Mouse (Mus musculus) small intestine, adult 2 months (tissue): Measurements from ENCODE around the gene Ctsw. TPM values are rescaled to one million over a fixed set of nuclear protein-coding genes. Genes with fewer than 3 reads are reported as not detected.

Experiments
- H3K27ac ChIP-seq: fragments of 200-500 bp; 2 replicates; pipeline ENCODE4 v1.5.1; 2012; ENCODE audit warnings: low read depth, low read length, control low read depth, inconsistent platforms; ENCODE audit not compliant: insufficient read depth
- H3K27me3 ChIP-seq: fragments of 200-500 bp; 2 replicates; pipeline ENCODE4 v1.6.1; 2012; ENCODE audit warnings: mild to moderate bottlenecking, moderate library complexity, low read length, inconsistent platforms; ENCODE audit not compliant: control insufficient read depth, insufficient read depth
- H3K36me3 ChIP-seq: fragments of 200-500 bp; 2 replicates; pipeline ENCODE4 v1.6.1; 2012; ENCODE audit warnings: mild to moderate bottlenecking, low read length, control low read depth, inconsistent platforms; ENCODE audit not compliant: control insufficient read depth, insufficient read depth
- H3K4me1 ChIP-seq: fragments of 200-500 bp; 2 replicates; pipeline ENCODE4 v1.6.1; 2012; ENCODE audit warnings: low read length, inconsistent platforms, mixed read lengths; ENCODE audit not compliant: control insufficient read depth, insufficient read depth, insufficient read length
- H3K4me3 ChIP-seq: fragments of 200-500 bp; 2 replicates; pipeline ENCODE4 v1.5.1; 2012; ENCODE audit warnings: low read depth, mild to moderate bottlenecking, control low read depth, inconsistent platforms, low read length, moderate library complexity
- CTCF ChIP-seq: fragments of 200-500 bp; IDR thresholded peaks from 2 replicates; pipeline ENCODE4 v1.5.1; 2012; ENCODE audit warnings: low read depth, mild to moderate bottlenecking, control low read depth, inconsistent platforms, low read length, moderate library complexity, mixed read lengths; ENCODE audit not compliant: insufficient replicate concordance, insufficient read length; ENCODE audit errors: extremely low read depth
- POLR2A ChIP-seq: fragments of 200-500 bp; IDR thresholded peaks from 2 replicates; pipeline ENCODE4 v1.6.1; 2012; ENCODE audit warnings: low read depth, mild to moderate bottlenecking, control low read depth, inconsistent platforms, low read length, moderate library complexity
- WGBS: fragments of 180-500 bp; shearing (Covaris S2); methylation state at CpG from one replicate; pipeline ENCODE4 v1.1.7; 2018; 5-methylcytosine and 5-hydroxymethylcytosine counted together
- polyA plus RNA-seq: library from polyadenylated mRNA; depleted of rRNA; stranded (reverse); fragments of >200 nt; gene quantifications from 2 replicates; pipeline ENCODE4 v1.2.3, GENCODE M21; 2012; rRNA removed

Gene Ctsw
- 8.2 and 10.2 TPM in 2 replicates for polyA plus RNA-seq

GRCm38 (mm10) chr19:5468374-5468773 is at the start of gene Ctsw:
Gene Ctsw (minus strand): TSS chr19:5468507.
- H3K4me1 ChIP-seq: 0 out of 2 replicates have a peak, but pooled peaks cover under 1% of the 10 kb centered on the region
- H3K27ac ChIP-seq: peak within 1 kb of the TSS; percentile 46
- H3K27me3 ChIP-seq: no peaks in the 10 kb centered on the region
- peak within 1 kb of the TSS; percentile 36 for H3K4me3 ChIP-seq
- peaks cover 38% of the 10 kb centered on the region for H3K36me3 ChIP-seq
- TF ChIP-seq CTCF: no peak
- 41% methylated on average over 5 of the region's 5 CpGs for WGBS

GRCm38 (mm10) chr19:5516906-5517505 is 48.7 kb upstream of the Ctsw start:
- no peaks in the 10 kb centered on the region for H3K36me3 ChIP-seq
- WGBS: 87% methylated on average over 8 of the region's 8 CpGs
- H3K27ac ChIP-seq: peak overlapping the region; percentile 88
- no peaks in the 10 kb centered on the region for H3K27me3 ChIP-seq
- H3K4me3 ChIP-seq: no peak overlapping the region
- TF ChIP-seq POLR2A (no peak), CTCF (no peak)
- peaks cover 28% of the 10 kb centered on the region for H3K4me1 ChIP-seq

- peaks cover 30% of the 10 kb centered on the region for H3K4me1 ChIP-seq
- TF ChIP-seq CTCF: no peak
- TF ChIP-seq POLR2A: no peak
- H3K27ac ChIP-seq: peak overlapping the region; percentile 88
- H3K36me3 ChIP-seq: no peaks in the 10 kb centered on the region
- 83% methylated on average over 7 of the region's 7 CpGs for WGBS
- no peaks in the 10 kb centered on the region for H3K27me3 ChIP-seq
- no peak overlapping the region for H3K4me3 ChIP-seq
Measured at GRCm38 (mm10) chr19:5515840-5516777, 47.8 kb upstream of the Ctsw start.

- TF ChIP-seq CTCF: no peak
- no peak for TF ChIP-seq POLR2A
- Histone ChIP-seq H3K27ac (no peak overlapping the region), H3K36me3 (no peaks in the 10 kb centered on the region), H3K27me3 (no peaks in the 10 kb centered on the region), H3K4me1 (peaks cover 35% of the 10 kb centered on the region), H3K4me3 (no peak overlapping the region)
- 81% methylated on average over 3 of the region's 3 CpGs for WGBS
Measured at GRCm38 (mm10) chr19:5513005-5513349, 44.7 kb upstream of the Ctsw start.

- Histone ChIP-seq H3K36me3 (no peaks in the 10 kb centered on the region), H3K27me3 (no peaks in the 10 kb centered on the region), H3K4me3 (no peak overlapping the region), H3K4me1 (peaks cover 30% of the 10 kb centered on the region), H3K27ac (no peak overlapping the region; the same call in 1 of the 2 replicates)
- WGBS: 48% methylated on average over 12 of the region's 12 CpGs
- TF ChIP-seq POLR2A: no peak
- TF ChIP-seq CTCF: no peak
Measured at GRCm38 (mm10) chr19:5512091-5513004, 44.0 kb upstream of the Ctsw start.

GRCm38 (mm10) chr19:5511074-5511632 is 42.8 kb upstream of the Ctsw start:
- Histone ChIP-seq H3K27me3 (no peaks in the 10 kb centered on the region), H3K27ac (no peak overlapping the region), H3K36me3 (no peaks in the 10 kb centered on the region), H3K4me1 (peaks cover 23% of the 10 kb centered on the region), H3K4me3 (peak overlapping the region; percentile 66)
- 31% methylated on average over 14 of the region's 15 CpGs for WGBS
- no peak for TF ChIP-seq POLR2A
- no peak for TF ChIP-seq CTCF
